Mouse (Mus musculus): Measurements from ENCODE around the gene Gmfg. TPM values are rescaled to one million over a fixed set of nuclear protein-coding genes. Genes with fewer than 3 reads are reported as not detected.

Gene Gmfg
- polyA plus RNA-seq, 1 experiment from 2014 or later = 17.0 TPM

- 89% methylated on average over 5 of the region's 5 CpGs for WGBS
- Histone ChIP-seq H3K4me2 (replicated peaks; ENCODE audit: low read depth, low read length) (no peak overlapping the region), H3K27ac (ENCODE audit: low read length) (no peak overlapping the region), H3K9me3 (ENCODE audit: control insufficient read depth, low read depth, low read length) (no peaks in the 10 kb centered on the region), H3K4me1 (ENCODE audit: control insufficient read depth, insufficient read depth, low read length) (no peaks in the 10 kb centered on the region), H3K36me3 (ENCODE audit: control insufficient read depth, insufficient read depth, low read length) (peaks cover 24% of the 10 kb centered on the region), H3K9ac (replicated peaks; ENCODE audit: low read depth, low read length) (no peak overlapping the region), H3K27me3 (ENCODE audit: control insufficient read depth, insufficient read depth, low read length) (no peaks in the 10 kb centered on the region), H3K4me3 (ENCODE audit: low read depth, low read length) (no peak overlapping the region)
- ATAC-seq (ENCODE audit: insufficient number of reproducible peaks, insufficient read depth, low FRiP score, low read depth) = no peak
Observed at GRCm38 (mm10) chr7:28460361-28460760, 23.1 kb downstream of the Gmfg start.

- no peak overlapping the region for H3K27ac ChIP-seq (ENCODE audit: low read length)
- 0 out of 2 replicates have a peak, but pooled peaks cover 6% of the 10 kb centered on the region for H3K27me3 ChIP-seq (ENCODE audit: control insufficient read depth, insufficient read depth, low read length)
- H3K36me3 ChIP-seq (ENCODE audit: control insufficient read depth, insufficient read depth, low read length) = peaks cover 24% of the 10 kb centered on the region
- H3K4me1 ChIP-seq (ENCODE audit: control insufficient read depth, insufficient read depth, low read length) = peaks cover 3% of the 10 kb centered on the region; the same call in 1 of the 2 replicates
- H3K9me3 ChIP-seq (ENCODE audit: control insufficient read depth, low read depth, low read length) = no peaks in the 10 kb centered on the region
- H3K4me3 ChIP-seq (ENCODE audit: low read depth, low read length) = no peak overlapping the region
- H3K9ac ChIP-seq (replicated peaks; ENCODE audit: low read depth, low read length) = no peak overlapping the region
- H3K4me2 ChIP-seq (replicated peaks; ENCODE audit: low read depth, low read length) = no peak overlapping the region
- 91% methylated on average over 2 of the region's 2 CpGs for WGBS
- ATAC-seq (ENCODE audit: insufficient number of reproducible peaks, insufficient read depth, low FRiP score, low read depth) = no peak
Observed at GRCm38 (mm10) chr7:28462769-28463168, 25.5 kb downstream of the Gmfg start.

GRCm38 (mm10) chr7:28464416-28465212 is 27.4 kb downstream of the Gmfg start:
- Histone ChIP-seq H3K9me3 (ENCODE audit: control insufficient read depth, low read depth, low read length) (no peaks in the 10 kb centered on the region), H3K4me1 (ENCODE audit: control insufficient read depth, insufficient read depth, low read length) (peaks cover 5% of the 10 kb centered on the region; the same call in 1 of the 2 replicates), H3K4me2 (replicated peaks; ENCODE audit: low read depth, low read length) (no peak overlapping the region), H3K27ac (ENCODE audit: low read length) (0 out of 2 replicates have a peak overlapping the region, but pooled peaks have one; percentile 10), H3K4me3 (ENCODE audit: low read depth, low read length) (no peak overlapping the region), H3K36me3 (ENCODE audit: control insufficient read depth, insufficient read depth, low read length) (peaks cover 13% of the 10 kb centered on the region), H3K27me3 (ENCODE audit: control insufficient read depth, insufficient read depth, low read length) (0 out of 2 replicates have a peak, but pooled peaks cover 6% of the 10 kb centered on the region), H3K9ac (replicated peaks; ENCODE audit: low read depth, low read length) (no peak overlapping the region)
- ATAC-seq (ENCODE audit: insufficient number of reproducible peaks, insufficient read depth, low FRiP score, low read depth) = 0 out of 2 replicates have a peak, but pooled peaks have one; percentile 31
- WGBS = 54% methylated on average over 10 of the region's 10 CpGs

- H3K27me3 ChIP-seq (ENCODE audit: control insufficient read depth, insufficient read depth, low read length) = 0 out of 2 replicates have a peak, but pooled peaks cover 6% of the 10 kb centered on the region
- 30% methylated on average over 40 of the region's 40 CpGs for WGBS
- no peak overlapping the region for H3K27ac ChIP-seq (ENCODE audit: low read length)
- H3K36me3 ChIP-seq (ENCODE audit: control insufficient read depth, insufficient read depth, low read length) = peaks cover 8% of the 10 kb centered on the region
- peak overlapping the region; percentile 88 for H3K4me2 ChIP-seq (replicated peaks; ENCODE audit: low read depth, low read length)
- peak overlapping the region; percentile 42 for H3K9ac ChIP-seq (replicated peaks; ENCODE audit: low read depth, low read length)
- peak overlapping the region; percentile 47 for H3K4me3 ChIP-seq (ENCODE audit: low read depth, low read length)
- no peaks in the 10 kb centered on the region for H3K9me3 ChIP-seq (ENCODE audit: control insufficient read depth, low read depth, low read length)
- ATAC-seq (ENCODE audit: insufficient number of reproducible peaks, insufficient read depth, low FRiP score, low read depth) = no peak
- H3K4me1 ChIP-seq (ENCODE audit: control insufficient read depth, insufficient read depth, low read length) = peaks cover 5% of the 10 kb centered on the region; the same call in 1 of the 2 replicates
Observed at GRCm38 (mm10) chr7:28466721-28467212, 29.5 kb downstream of the Gmfg start.

GRCm38 (mm10) chr7:28467213-28467751 is 30.0 kb downstream of the Gmfg start:
- H3K27me3 ChIP-seq (ENCODE audit: control insufficient read depth, insufficient read depth, low read length) = 0 out of 2 replicates have a peak, but pooled peaks cover 6% of the 10 kb centered on the region
- H3K9me3 ChIP-seq (ENCODE audit: control insufficient read depth, low read depth, low read length) = no peaks in the 10 kb centered on the region
- no peak overlapping the region for H3K27ac ChIP-seq (ENCODE audit: low read length)
- WGBS = 4% methylated on average over 63 of the region's 63 CpGs
- peaks cover 5% of the 10 kb centered on the region for H3K36me3 ChIP-seq (ENCODE audit: control insufficient read depth, insufficient read depth, low read length)
- peak overlapping the region; percentile 42 for H3K9ac ChIP-seq (replicated peaks; ENCODE audit: low read depth, low read length)
- H3K4me1 ChIP-seq (ENCODE audit: control insufficient read depth, insufficient read depth, low read length) = peaks cover 5% of the 10 kb centered on the region; the same call in 1 of the 2 replicates
- H3K4me3 ChIP-seq (ENCODE audit: low read depth, low read length) = peak overlapping the region; percentile 47
- peak; percentile 77; the same call in 1 of the 2 replicates for ATAC-seq (ENCODE audit: insufficient number of reproducible peaks, insufficient read depth, low FRiP score, low read depth)
- H3K4me2 ChIP-seq (replicated peaks; ENCODE audit: low read depth, low read length) = peak overlapping the region; percentile 88

GRCm38 (mm10) chr7:28476191-28476590 is 38.9 kb downstream of the Gmfg start:
- Histone ChIP-seq H3K9ac (replicated peaks; ENCODE audit: low read depth, low read length) (no peak overlapping the region), H3K4me1 (ENCODE audit: control insufficient read depth, insufficient read depth, low read length) (no peaks in the 10 kb centered on the region), H3K27ac (ENCODE audit: low read length) (no peak overlapping the region), H3K9me3 (ENCODE audit: control insufficient read depth, low read depth, low read length) (no peaks in the 10 kb centered on the region), H3K4me3 (ENCODE audit: low read depth, low read length) (no peak overlapping the region), H3K4me2 (replicated peaks; ENCODE audit: low read depth, low read length) (no peak overlapping the region), H3K27me3 (ENCODE audit: control insufficient read depth, insufficient read depth, low read length) (no peaks in the 10 kb centered on the region), H3K36me3 (ENCODE audit: control insufficient read depth, insufficient read depth, low read length) (no peaks in the 10 kb centered on the region)
- WGBS = 84% methylated on average over 6 of the region's 6 CpGs
- ATAC-seq (ENCODE audit: insufficient number of reproducible peaks, insufficient read depth, low FRiP score, low read depth) = no peak

GRCm38 (mm10) chr7:28477363-28477762 is 40.1 kb downstream of the Gmfg start:
- WGBS = 83% methylated on average over 5 of the region's 5 CpGs
- Histone ChIP-seq H3K4me3 (ENCODE audit: low read depth, low read length) (no peak overlapping the region), H3K27me3 (ENCODE audit: control insufficient read depth, insufficient read depth, low read length) (no peaks in the 10 kb centered on the region), H3K27ac (ENCODE audit: low read length) (no peak overlapping the region), H3K9ac (replicated peaks; ENCODE audit: low read depth, low read length) (no peak overlapping the region), H3K4me2 (replicated peaks; ENCODE audit: low read depth, low read length) (no peak overlapping the region), H3K4me1 (ENCODE audit: control insufficient read depth, insufficient read depth, low read length) (no peaks in the 10 kb centered on the region), H3K9me3 (ENCODE audit: control insufficient read depth, low read depth, low read length) (no peaks in the 10 kb centered on the region), H3K36me3 (ENCODE audit: control insufficient read depth, insufficient read depth, low read length) (no peaks in the 10 kb centered on the region)
- ATAC-seq (ENCODE audit: insufficient number of reproducible peaks, insufficient read depth, low FRiP score, low read depth) = 0 out of 2 replicates have a peak, but pooled peaks have one; percentile 42

- no peak overlapping the region for H3K4me3 ChIP-seq (ENCODE audit: low read depth, low read length)
- no peak overlapping the region for H3K27ac ChIP-seq (ENCODE audit: low read length)
- WGBS = 8% methylated on average over 8 of the region's 8 CpGs
- H3K4me2 ChIP-seq (replicated peaks; ENCODE audit: low read depth, low read length) = no peak overlapping the region
- no peaks in the 10 kb centered on the region for H3K4me1 ChIP-seq (ENCODE audit: control insufficient read depth, insufficient read depth, low read length)
- ATAC-seq (ENCODE audit: insufficient number of reproducible peaks, insufficient read depth, low FRiP score, low read depth) = peak; percentile 63
- H3K9me3 ChIP-seq (ENCODE audit: control insufficient read depth, low read depth, low read length) = no peaks in the 10 kb centered on the region
- H3K9ac ChIP-seq (replicated peaks; ENCODE audit: low read depth, low read length) = no peak overlapping the region
- H3K27me3 ChIP-seq (ENCODE audit: control insufficient read depth, insufficient read depth, low read length) = no peaks in the 10 kb centered on the region
- no peaks in the 10 kb centered on the region for H3K36me3 ChIP-seq (ENCODE audit: control insufficient read depth, insufficient read depth, low read length)
Observed at GRCm38 (mm10) chr7:28478854-28479253, 41.6 kb downstream of the Gmfg start.

All from stomach, embryonic 14.5 days (tissue).